Mouse (Mus musculus): ENCODE data around the gene Metrn. TPM values are rescaled to one million over a fixed set of nuclear protein-coding genes. Genes with fewer than 3 reads are reported as not detected.

Gene Metrn
- polyA plus RNA-seq, 1 experiment = 29.6 TPM

- H3K27ac ChIP-seq (ENCODE audit: insufficient read depth, low read length) = no peak within 1 kb of the TSS
- no peaks in the 10 kb centered on the region for H3K9me3 ChIP-seq (replicated peaks; ENCODE audit: control insufficient read depth, insufficient read depth, low read length, poor library complexity, severe bottlenecking)
- TF ChIP-seq CTCF (IDR thresholded peaks at IDR 0.05; ENCODE audit: low read depth, low read length) (no peak), POLR2A (IDR thresholded peaks at IDR 0.05; ENCODE audit: insufficient read depth, low read length) (no peak), EP300 (IDR thresholded peaks at IDR 0.05; ENCODE audit: insufficient read depth, low read depth, low read length) (no peak)
- no peaks in the 10 kb centered on the region for H3K4me1 ChIP-seq (ENCODE audit: control insufficient read depth, insufficient read depth, low read length)
- H3K27me3 ChIP-seq (ENCODE audit: control insufficient read depth, insufficient read depth, low read length, poor library complexity, severe bottlenecking) = no peaks in the 10 kb centered on the region
- H3K4me3 ChIP-seq (ENCODE audit: low read depth, low read length) = peak within 1 kb of the TSS; percentile 81
- H3K9ac ChIP-seq (ENCODE audit: low read depth, poor library complexity, severe bottlenecking) = peak within 1 kb of the TSS; percentile 37
- peaks cover 4% of the 10 kb centered on the region for H3K36me3 ChIP-seq (ENCODE audit: control insufficient read depth, insufficient read depth, low read length, poor library complexity, severe bottlenecking)
Observed at GRCm38 (mm10) chr17:25786280-25786679, 10.7 kb downstream of the Metrn start, which contains the start of gene Ccdc78. Ccdc78 (plus strand) TSS chr17:25786580.

GRCm38 (mm10) chr17:25785281-25785745 is 11.6 kb downstream of the Metrn start, which contains the start of gene Haghl:
Haghl (minus strand) TSS chr17:25785673.
- Histone ChIP-seq H3K4me3 (ENCODE audit: low read depth, low read length) (peak within 1 kb of the TSS; percentile 81), H3K9ac (ENCODE audit: low read depth, poor library complexity, severe bottlenecking) (peak within 1 kb of the TSS; percentile 37), H3K9me3 (replicated peaks; ENCODE audit: control insufficient read depth, insufficient read depth, low read length, poor library complexity, severe bottlenecking) (no peaks in the 10 kb centered on the region), H3K27ac (ENCODE audit: insufficient read depth, low read length) (no peak within 1 kb of the TSS; the same call in 1 of the 2 replicates), H3K4me1 (ENCODE audit: control insufficient read depth, insufficient read depth, low read length) (no peaks in the 10 kb centered on the region), H3K27me3 (ENCODE audit: control insufficient read depth, insufficient read depth, low read length, poor library complexity, severe bottlenecking) (no peaks in the 10 kb centered on the region), H3K36me3 (ENCODE audit: control insufficient read depth, insufficient read depth, low read length, poor library complexity, severe bottlenecking) (peaks cover 4% of the 10 kb centered on the region)
- TF ChIP-seq POLR2A (IDR thresholded peaks at IDR 0.05; ENCODE audit: insufficient read depth, low read length) (peak; percentile 66), EP300 (IDR thresholded peaks at IDR 0.05; ENCODE audit: insufficient read depth, low read depth, low read length) (no peak), CTCF (IDR thresholded peaks at IDR 0.05; ENCODE audit: low read depth, low read length) (no peak)

- Histone ChIP-seq H3K36me3 (ENCODE audit: control insufficient read depth, insufficient read depth, low read length, poor library complexity, severe bottlenecking) (peaks cover 4% of the 10 kb centered on the region), H3K27ac (ENCODE audit: insufficient read depth, low read length) (no peak overlapping the region), H3K4me3 (ENCODE audit: low read depth, low read length) (no peak overlapping the region), H3K9ac (ENCODE audit: low read depth, poor library complexity, severe bottlenecking) (no peak overlapping the region), H3K27me3 (ENCODE audit: control insufficient read depth, insufficient read depth, low read length, poor library complexity, severe bottlenecking) (no peaks in the 10 kb centered on the region), H3K9me3 (replicated peaks; ENCODE audit: control insufficient read depth, insufficient read depth, low read length, poor library complexity, severe bottlenecking) (no peaks in the 10 kb centered on the region), H3K4me1 (ENCODE audit: control insufficient read depth, insufficient read depth, low read length) (no peaks in the 10 kb centered on the region)
- TF ChIP-seq EP300 (IDR thresholded peaks at IDR 0.05; ENCODE audit: insufficient read depth, low read depth, low read length) (no peak), CTCF (IDR thresholded peaks at IDR 0.05; ENCODE audit: low read depth, low read length) (no peak), POLR2A (IDR thresholded peaks at IDR 0.05; ENCODE audit: insufficient read depth, low read length) (no peak)
Observed at GRCm38 (mm10) chr17:25783861-25784574, 12.9 kb downstream of the Metrn start.

GRCm38 (mm10) chr17:25783086-25783485 is 13.8 kb downstream of the Metrn start:
- no peaks in the 10 kb centered on the region for H3K4me1 ChIP-seq (ENCODE audit: control insufficient read depth, insufficient read depth, low read length)
- H3K36me3 ChIP-seq (ENCODE audit: control insufficient read depth, insufficient read depth, low read length, poor library complexity, severe bottlenecking) = peaks cover 4% of the 10 kb centered on the region
- no peaks in the 10 kb centered on the region for H3K27me3 ChIP-seq (ENCODE audit: control insufficient read depth, insufficient read depth, low read length, poor library complexity, severe bottlenecking)
- H3K4me3 ChIP-seq (ENCODE audit: low read depth, low read length) = no peak overlapping the region
- H3K9ac ChIP-seq (ENCODE audit: low read depth, poor library complexity, severe bottlenecking) = no peak overlapping the region
- no peak overlapping the region for H3K27ac ChIP-seq (ENCODE audit: insufficient read depth, low read length)
- TF ChIP-seq POLR2A (IDR thresholded peaks at IDR 0.05; ENCODE audit: insufficient read depth, low read length) (no peak), EP300 (IDR thresholded peaks at IDR 0.05; ENCODE audit: insufficient read depth, low read depth, low read length) (no peak), CTCF (IDR thresholded peaks at IDR 0.05; ENCODE audit: low read depth, low read length) (no peak)
- no peaks in the 10 kb centered on the region for H3K9me3 ChIP-seq (replicated peaks; ENCODE audit: control insufficient read depth, insufficient read depth, low read length, poor library complexity, severe bottlenecking)

- Histone ChIP-seq H3K4me3 (ENCODE audit: low read depth, low read length) (no peak overlapping the region), H3K27me3 (ENCODE audit: control insufficient read depth, insufficient read depth, low read length, poor library complexity, severe bottlenecking) (no peaks in the 10 kb centered on the region), H3K9me3 (replicated peaks; ENCODE audit: control insufficient read depth, insufficient read depth, low read length, poor library complexity, severe bottlenecking) (no peaks in the 10 kb centered on the region), H3K27ac (ENCODE audit: insufficient read depth, low read length) (no peak overlapping the region), H3K4me1 (ENCODE audit: control insufficient read depth, insufficient read depth, low read length) (no peaks in the 10 kb centered on the region), H3K36me3 (ENCODE audit: control insufficient read depth, insufficient read depth, low read length, poor library complexity, severe bottlenecking) (peaks cover 4% of the 10 kb centered on the region), H3K9ac (ENCODE audit: low read depth, poor library complexity, severe bottlenecking) (no peak overlapping the region)
- TF ChIP-seq EP300 (IDR thresholded peaks at IDR 0.05; ENCODE audit: insufficient read depth, low read depth, low read length) (no peak), POLR2A (IDR thresholded peaks at IDR 0.05; ENCODE audit: insufficient read depth, low read length) (no peak), CTCF (IDR thresholded peaks at IDR 0.05; ENCODE audit: low read depth, low read length) (no peak)
Observed at GRCm38 (mm10) chr17:25781339-25781738, 15.6 kb downstream of the Metrn start.

- peaks cover 4% of the 10 kb centered on the region for H3K36me3 ChIP-seq (ENCODE audit: control insufficient read depth, insufficient read depth, low read length, poor library complexity, severe bottlenecking)
- no peak overlapping the region for H3K4me3 ChIP-seq (ENCODE audit: low read depth, low read length)
- H3K27me3 ChIP-seq (ENCODE audit: control insufficient read depth, insufficient read depth, low read length, poor library complexity, severe bottlenecking) = no peaks in the 10 kb centered on the region
- H3K9me3 ChIP-seq (replicated peaks; ENCODE audit: control insufficient read depth, insufficient read depth, low read length, poor library complexity, severe bottlenecking) = no peaks in the 10 kb centered on the region
- TF ChIP-seq EP300 (IDR thresholded peaks at IDR 0.05; ENCODE audit: insufficient read depth, low read depth, low read length) = no peak
- TF ChIP-seq CTCF (IDR thresholded peaks at IDR 0.05; ENCODE audit: low read depth, low read length) = no peak
- no peak for TF ChIP-seq POLR2A (IDR thresholded peaks at IDR 0.05; ENCODE audit: insufficient read depth, low read length)
- H3K9ac ChIP-seq (ENCODE audit: low read depth, poor library complexity, severe bottlenecking) = no peak overlapping the region
- H3K4me1 ChIP-seq (ENCODE audit: control insufficient read depth, insufficient read depth, low read length) = no peaks in the 10 kb centered on the region
- H3K27ac ChIP-seq (ENCODE audit: insufficient read depth, low read length) = no peak overlapping the region
Observed at GRCm38 (mm10) chr17:25777948-25778347, 19.0 kb downstream of the Metrn start.

All from ES-Bruce4 (cell line).